Mouse (Mus musculus): ENCODE data around the gene Il13.

DNA sequence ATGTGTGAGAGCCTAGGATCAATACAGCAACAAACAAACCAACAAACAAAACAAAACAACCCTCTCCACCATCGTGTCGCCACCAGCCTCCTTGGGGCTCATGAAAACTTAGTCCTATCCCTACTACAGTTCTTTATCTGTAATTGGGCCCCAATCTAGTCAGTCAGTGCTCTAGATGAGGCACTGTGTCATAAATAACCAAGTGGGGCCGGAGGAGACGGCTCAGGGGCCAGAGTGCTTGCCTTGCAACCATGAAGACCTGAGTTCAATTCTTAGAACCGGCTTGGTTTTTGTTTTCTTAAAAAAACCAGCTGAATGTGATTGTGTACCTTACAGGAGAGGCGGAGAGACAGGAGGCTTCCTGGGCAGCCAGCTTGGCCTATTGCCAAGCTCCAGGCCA lies 19.3 kb downstream of the Il13 start:
- no peak for TF ChIP-seq CTCF (conservative IDR thresholded peaks at IDR 0.05; ENCODE audit: low read length)
- no peak for TF ChIP-seq NANOG (IDR thresholded peaks at IDR 0.05; ENCODE audit: borderline replicate concordance, low read length)
- no peak for TF ChIP-seq POU5F1 (IDR thresholded peaks at IDR 0.05; ENCODE audit: borderline replicate concordance, low read length)

Measured in E14TG2a.4 (cell line).